Mouse (Mus musculus): Measurements from ENCODE around the gene Nop14. TPM values are rescaled to one million over a fixed set of nuclear protein-coding genes. Genes with fewer than 3 reads are reported as not detected.
"Not testable (repeated sequence)": the region's sequence is repeated elsewhere in the genome, so short reads cannot be mapped to it uniquely, and the experiment has no call there.

The Nop14 gene
- polyA plus RNA-seq, 1 experiment: 21.3 TPM

DNA sequence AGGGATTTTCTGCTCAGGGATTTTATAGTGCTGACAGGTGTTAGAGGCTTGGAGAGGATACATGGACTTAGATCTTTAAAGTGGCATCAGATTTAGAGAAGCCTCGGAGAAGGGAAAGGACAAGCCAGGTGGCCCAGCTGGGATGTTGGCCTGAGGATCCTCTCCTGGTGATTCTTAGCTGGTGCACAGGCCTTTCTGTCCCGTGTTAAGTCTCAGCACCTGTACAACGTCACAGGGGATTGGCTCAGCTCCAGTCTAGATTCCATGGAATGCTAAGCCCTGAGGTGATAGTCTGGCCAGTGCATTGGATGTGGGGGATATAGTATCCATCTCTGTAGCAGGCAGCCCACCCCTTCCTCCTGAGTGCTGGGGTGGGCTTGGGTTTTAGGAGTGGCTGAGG lies 51.7 kb downstream of the Nop14 start:
- Histone ChIP-seq H3K4me1 (ENCODE audit: control insufficient read depth, insufficient read depth, low read length) (no peaks in the 10 kb centered on the region; the same call in 1 of the 2 replicates), H3K27ac (ENCODE audit: control insufficient read depth, insufficient read depth, low read depth, low read length, poor library complexity) (no peak overlapping the region), H3K4me3 (replicated peaks; ENCODE audit: control insufficient read depth, low read depth, low read length) (no peak overlapping the region)
- no peak for TF ChIP-seq POLR2A (IDR thresholded peaks at IDR 0.05; ENCODE audit: borderline replicate concordance, control insufficient read depth, low read depth, low read length)
- TF ChIP-seq CTCF (IDR thresholded peaks at IDR 0.05; ENCODE audit: control insufficient read depth, insufficient read depth, low read length): no peak
- 85% methylated on average over 3 of the region's 3 CpGs for WGBS

DNA sequence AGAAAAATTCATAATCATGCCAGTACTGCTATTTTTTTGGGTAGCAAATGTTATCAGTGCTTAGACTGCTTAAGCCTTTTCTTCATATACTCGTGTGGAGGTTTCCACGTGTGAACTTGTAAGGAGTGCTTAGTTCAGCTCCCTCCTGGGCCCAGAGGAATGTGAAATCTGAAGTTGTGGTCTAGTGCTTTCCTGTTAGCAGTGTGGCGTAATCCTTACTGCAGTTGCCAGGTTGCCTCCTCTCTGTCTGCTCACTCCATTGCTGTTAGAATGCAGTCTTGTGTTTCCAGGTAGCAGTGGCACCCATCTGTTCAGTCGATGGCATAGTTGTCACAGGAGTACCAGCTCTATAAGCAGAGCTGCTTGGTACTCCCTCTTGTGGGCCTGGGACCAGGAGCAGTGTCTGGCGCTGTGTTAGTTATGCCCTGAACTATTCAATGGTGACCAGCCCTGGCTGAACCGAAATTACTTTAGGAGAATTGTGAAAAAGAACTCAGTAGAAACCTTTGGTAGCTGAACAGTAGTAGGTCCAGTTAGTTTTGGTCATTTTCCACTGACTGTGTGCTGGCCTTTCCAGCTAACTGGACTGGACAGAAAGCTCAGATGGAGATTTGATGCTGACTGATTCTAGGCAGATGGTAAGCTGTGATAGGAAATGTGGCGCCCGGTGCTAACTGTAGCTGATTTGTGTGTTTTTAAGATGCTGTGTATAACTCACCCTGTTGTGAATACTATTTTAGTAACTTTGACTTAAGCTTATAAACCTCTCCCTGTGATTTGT lies 52.7 kb downstream of the Nop14 start:
- Histone ChIP-seq H3K4me3 (replicated peaks; ENCODE audit: control insufficient read depth, low read depth, low read length) (no peak overlapping the region), H3K4me1 (ENCODE audit: control insufficient read depth, insufficient read depth, low read length) (no peaks in the 10 kb centered on the region; the same call in 1 of the 2 replicates), H3K27ac (ENCODE audit: control insufficient read depth, insufficient read depth, low read depth, low read length, poor library complexity) (no peak overlapping the region)
- TF ChIP-seq CTCF (IDR thresholded peaks at IDR 0.05; ENCODE audit: control insufficient read depth, insufficient read depth, low read length): no peak
- no peak for TF ChIP-seq POLR2A (IDR thresholded peaks at IDR 0.05; ENCODE audit: borderline replicate concordance, control insufficient read depth, low read depth, low read length)
- 45% methylated on average over 8 of the region's 8 CpGs for WGBS

DNA sequence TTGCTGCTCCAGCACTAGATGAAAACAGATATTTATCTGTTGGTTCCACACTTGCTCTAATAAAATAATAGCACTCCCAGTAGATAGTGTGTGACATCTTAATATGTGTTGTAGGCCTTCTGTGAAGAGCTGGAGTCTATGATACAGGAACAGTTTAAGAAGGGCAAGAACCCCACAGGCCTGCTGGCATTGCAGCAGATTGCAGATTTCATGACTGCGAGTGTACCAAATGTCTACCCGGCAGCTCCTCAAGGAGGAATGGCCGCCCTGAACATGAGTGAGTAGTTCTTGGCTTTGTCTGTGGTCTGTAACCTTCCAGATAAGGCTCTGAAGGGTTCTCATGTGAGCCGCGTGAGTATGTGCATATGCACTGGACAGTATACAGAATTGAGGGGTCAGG lies 55.4 kb downstream of the Nop14 start:
- Histone ChIP-seq H3K27ac (ENCODE audit: control insufficient read depth, insufficient read depth, low read depth, low read length, poor library complexity) (no peak overlapping the region), H3K4me3 (replicated peaks; ENCODE audit: control insufficient read depth, low read depth, low read length) (no peak overlapping the region), H3K4me1 (ENCODE audit: control insufficient read depth, insufficient read depth, low read length) (no peaks in the 10 kb centered on the region; the same call in 1 of the 2 replicates)
- WGBS: 66% methylated on average over 5 of the region's 5 CpGs
- TF ChIP-seq POLR2A (IDR thresholded peaks at IDR 0.05; ENCODE audit: borderline replicate concordance, control insufficient read depth, low read depth, low read length): no peak
- TF ChIP-seq CTCF (IDR thresholded peaks at IDR 0.05; ENCODE audit: control insufficient read depth, insufficient read depth, low read length): no peak

DNA sequence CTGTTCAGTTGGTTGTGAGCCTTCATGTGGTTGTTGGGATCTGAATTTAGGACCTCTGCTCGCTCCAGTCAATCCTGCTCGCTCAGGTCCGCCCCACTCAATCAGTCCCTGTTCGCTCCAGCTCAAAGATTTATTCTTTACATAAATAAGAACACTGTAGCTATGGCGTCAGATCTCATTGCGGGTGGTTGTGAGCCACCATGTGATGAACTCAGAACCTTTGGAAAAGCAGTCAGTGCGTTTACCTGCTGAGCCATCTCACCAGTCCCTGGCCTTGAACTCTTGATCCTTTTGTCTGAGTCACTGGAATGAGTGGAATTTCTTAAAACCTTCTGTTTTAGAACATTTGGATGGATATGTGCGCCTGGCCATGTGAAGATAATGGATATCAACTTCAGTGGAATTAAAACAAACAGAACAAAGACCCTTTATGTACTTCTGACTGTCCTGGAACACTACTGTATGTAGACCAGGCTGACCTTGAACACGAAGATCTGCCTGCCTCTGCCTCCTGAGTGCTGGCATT lies 66.7 kb downstream of the Nop14 start:
- TF ChIP-seq CTCF (IDR thresholded peaks at IDR 0.05; ENCODE audit: control insufficient read depth, insufficient read depth, low read length) (no peak), POLR2A (IDR thresholded peaks at IDR 0.05; ENCODE audit: borderline replicate concordance, control insufficient read depth, low read depth, low read length) (no peak)
- no peaks in the 10 kb centered on the region for H3K4me1 ChIP-seq (ENCODE audit: control insufficient read depth, insufficient read depth, low read length)
- WGBS: 96% methylated on average over 9 of the region's 9 CpGs
- H3K27ac ChIP-seq (ENCODE audit: control insufficient read depth, insufficient read depth, low read depth, low read length, poor library complexity): no peak overlapping the region
- H3K4me3 ChIP-seq (replicated peaks; ENCODE audit: control insufficient read depth, low read depth, low read length): no peak overlapping the region

DNA sequence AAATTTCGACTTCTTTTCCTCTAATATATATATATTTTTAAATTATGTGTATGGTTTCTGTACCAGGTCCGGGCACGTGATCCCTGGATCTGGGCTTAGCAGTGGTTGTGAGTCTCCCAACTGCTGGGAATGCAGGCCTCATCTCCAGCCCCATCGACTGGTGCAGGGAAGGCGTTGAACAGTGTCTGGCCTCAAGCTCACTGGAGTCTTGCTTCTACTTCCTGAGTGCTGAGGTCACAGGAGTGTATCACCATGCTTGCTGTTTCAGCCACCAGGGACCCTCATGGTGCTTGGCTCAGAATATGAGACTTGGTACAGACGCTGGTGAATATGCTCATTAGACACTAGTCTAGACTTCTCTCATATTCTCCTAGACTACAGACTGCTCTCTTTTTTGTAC lies 67.3 kb downstream of the Nop14 start:
- WGBS: 96% methylated on average over 6 of the region's 6 CpGs
- Histone ChIP-seq H3K4me3 (replicated peaks; ENCODE audit: control insufficient read depth, low read depth, low read length) (no peak overlapping the region), H3K27ac (ENCODE audit: control insufficient read depth, insufficient read depth, low read depth, low read length, poor library complexity) (no peak overlapping the region), H3K4me1 (ENCODE audit: control insufficient read depth, insufficient read depth, low read length) (no peaks in the 10 kb centered on the region)
- TF ChIP-seq POLR2A (IDR thresholded peaks at IDR 0.05; ENCODE audit: borderline replicate concordance, control insufficient read depth, low read depth, low read length): no peak
- TF ChIP-seq CTCF (IDR thresholded peaks at IDR 0.05; ENCODE audit: control insufficient read depth, insufficient read depth, low read length): no peak

DNA sequence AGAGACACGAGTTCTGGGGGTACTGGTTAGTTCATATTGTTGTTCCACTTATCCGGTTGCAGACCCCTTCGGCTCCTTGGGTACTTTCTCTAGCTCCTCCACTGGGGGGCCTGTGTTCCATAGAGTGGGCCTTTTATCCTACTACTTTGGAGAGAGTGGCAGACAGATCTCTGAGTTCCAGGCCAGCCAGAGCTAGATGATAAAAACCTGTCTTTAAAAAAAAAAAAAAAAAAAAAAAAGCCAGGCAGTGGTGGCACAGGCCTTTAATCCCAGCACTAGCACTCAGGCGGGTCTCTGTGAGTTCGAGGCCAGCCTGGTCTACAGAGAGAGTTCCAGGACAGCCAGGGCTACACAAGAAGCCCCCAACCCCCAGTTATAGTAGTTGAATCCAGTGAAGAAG lies 67.7 kb downstream of the Nop14 start:
- not testable (repeated sequence) for H3K4me3 ChIP-seq (replicated peaks; ENCODE audit: control insufficient read depth, low read depth, low read length); H3K4me1 ChIP-seq (ENCODE audit: control insufficient read depth, insufficient read depth, low read length); H3K27ac ChIP-seq (ENCODE audit: control insufficient read depth, insufficient read depth, low read depth, low read length, poor library complexity)
- 89% methylated on average over 5 of the region's 5 CpGs for WGBS

DNA sequence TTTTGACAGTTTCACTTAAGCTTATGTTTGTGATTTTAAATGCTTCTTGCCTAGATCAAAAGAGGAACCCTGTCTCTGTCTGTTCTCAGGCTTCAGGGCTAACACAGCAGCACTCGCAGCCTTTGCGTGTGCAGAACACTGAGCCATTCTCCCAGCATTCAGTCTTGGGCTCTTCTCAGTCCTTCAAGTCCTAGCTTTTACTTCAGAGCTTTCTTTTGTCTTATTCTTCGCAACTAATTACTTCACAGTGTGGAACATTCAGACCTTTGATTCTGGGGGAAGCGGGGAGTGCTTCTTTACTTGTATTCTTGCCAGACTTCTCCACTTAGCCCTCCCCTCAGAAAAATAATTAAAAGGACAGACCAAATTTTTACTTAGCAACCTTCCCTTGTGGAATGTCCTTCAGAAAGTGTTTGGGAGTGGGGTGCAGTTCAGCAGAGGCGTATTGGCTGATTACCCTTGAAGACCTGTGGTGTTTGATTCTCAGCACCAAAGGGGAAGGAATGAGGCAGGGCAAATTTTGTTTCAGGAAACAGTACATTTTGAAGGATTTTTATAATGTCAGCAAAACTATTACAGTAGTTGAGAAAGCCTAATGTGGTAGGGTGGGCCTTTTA lies 68.5 kb downstream of the Nop14 start:
- no peaks in the 10 kb centered on the region for H3K4me1 ChIP-seq (ENCODE audit: control insufficient read depth, insufficient read depth, low read length)
- no peak overlapping the region for H3K27ac ChIP-seq (ENCODE audit: control insufficient read depth, insufficient read depth, low read depth, low read length, poor library complexity)
- H3K4me3 ChIP-seq (replicated peaks; ENCODE audit: control insufficient read depth, low read depth, low read length): no peak overlapping the region
- 82% methylated on average over 5 of the region's 5 CpGs for WGBS
- TF ChIP-seq POLR2A (IDR thresholded peaks at IDR 0.05; ENCODE audit: borderline replicate concordance, control insufficient read depth, low read depth, low read length) (no peak), CTCF (IDR thresholded peaks at IDR 0.05; ENCODE audit: control insufficient read depth, insufficient read depth, low read length) (no peak)

DNA sequence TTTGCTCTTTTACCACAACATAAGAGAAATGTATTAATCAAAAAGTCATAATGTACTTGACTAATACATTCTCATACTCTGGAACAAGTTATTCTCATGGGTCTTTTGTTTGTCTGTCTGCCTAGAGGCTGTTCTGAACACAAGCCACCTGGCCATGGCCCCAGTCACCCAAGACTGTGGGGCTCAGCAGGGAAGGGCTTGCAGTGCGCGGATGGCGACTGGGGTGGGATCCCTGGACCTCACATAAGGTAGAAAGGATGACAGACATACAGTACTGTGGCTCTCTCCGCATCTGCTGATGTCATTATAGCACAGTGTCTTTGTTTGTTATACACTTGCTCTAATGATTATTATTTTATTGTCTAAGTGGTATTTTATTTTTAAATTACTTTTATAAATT lies 69.2 kb downstream of the Nop14 start:
- 93% methylated on average over 4 of the region's 4 CpGs for WGBS
- Histone ChIP-seq H3K27ac (ENCODE audit: control insufficient read depth, insufficient read depth, low read depth, low read length, poor library complexity) (no peak overlapping the region), H3K4me3 (replicated peaks; ENCODE audit: control insufficient read depth, low read depth, low read length) (no peak overlapping the region), H3K4me1 (ENCODE audit: control insufficient read depth, insufficient read depth, low read length) (no peaks in the 10 kb centered on the region)
- TF ChIP-seq POLR2A (IDR thresholded peaks at IDR 0.05; ENCODE audit: borderline replicate concordance, control insufficient read depth, low read depth, low read length): no peak
- no peak for TF ChIP-seq CTCF (IDR thresholded peaks at IDR 0.05; ENCODE audit: control insufficient read depth, insufficient read depth, low read length)

Measured in bone marrow, adult 2 months (tissue).